Comparison of ENCODE assay signal across 12 mouse cellular contexts in the genomic region with DNA sequence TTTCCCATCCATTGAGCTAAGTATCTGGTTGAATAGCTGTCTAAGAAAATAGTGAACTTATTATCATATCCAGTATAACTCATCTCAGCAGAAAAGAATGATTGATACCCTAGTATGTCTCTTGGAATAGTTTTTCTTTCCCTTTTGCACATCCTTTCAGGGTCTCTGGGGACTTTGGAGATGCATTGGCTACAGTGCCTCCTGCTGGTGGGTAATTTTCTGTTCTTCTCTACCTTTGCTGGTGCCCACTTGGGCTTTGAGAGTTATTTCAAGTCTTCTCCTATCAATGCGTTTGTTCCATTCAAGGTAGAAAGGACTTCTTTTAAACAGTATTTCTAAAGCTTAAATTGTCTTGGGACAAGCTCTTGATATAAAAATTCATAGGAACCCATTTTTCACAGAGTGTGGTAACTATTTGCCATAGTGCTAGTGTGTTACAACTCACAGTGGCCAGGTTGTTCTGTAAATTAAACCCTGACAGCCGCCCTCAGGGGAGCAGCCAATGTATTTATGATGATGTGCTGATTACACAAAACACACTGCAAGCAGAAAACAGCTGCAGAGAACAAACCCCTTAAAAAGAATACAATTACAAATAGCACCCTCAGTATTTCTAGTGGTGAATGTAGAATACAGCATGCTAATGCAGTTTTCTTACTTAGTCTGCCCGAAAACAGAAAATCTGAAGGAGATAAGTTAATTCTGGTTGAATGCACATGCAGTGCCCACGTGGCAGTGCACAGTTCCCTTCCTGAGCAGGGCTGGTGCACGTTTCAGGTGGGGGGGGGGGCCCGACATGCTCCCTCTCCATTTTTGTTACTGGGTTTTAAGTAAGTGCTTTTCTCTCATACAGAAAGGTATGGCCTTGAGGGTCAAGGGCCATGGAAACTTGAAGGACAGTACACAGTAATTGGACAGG.
A peak's percentile ranks its signal among the peaks of the same experiment; 100 is the strongest.
DNase-seq lines count a peak whose midpoint lies in the region; ATAC-seq and TF ChIP-seq lines count a peak whose summit lies in the region.
"Had no signal": no experiment of that assay in that cellular context is flagged by ENCODE, and none has a peak within 500 bp of the region (broad histone marks: within the 10 kb centered on the region; RNA-seq: fewer than 3 reads in every experiment).

No protein-coding gene starts in this region.

- no peaks in the 10 kb centered on the region; the same call in 1 of the 2 replicates for H3K36me3 ChIP-seq in intestine, postnatal 0 days (ENCODE audit: control insufficient read depth, insufficient read depth)
- no peaks in the 10 kb centered on the region for H3K36me3 ChIP-seq in intestine, embryonic 15.5 days
- no peaks in the 10 kb centered on the region for H3K36me3 ChIP-seq in thymus, adult 2 months (ENCODE audit: control insufficient read depth, insufficient read depth, low read length)
- H3K36me3 ChIP-seq in hindbrain, embryonic 13.5 days: no peaks in the 10 kb centered on the region
- H3K36me3 ChIP-seq: embryonic facial prominence, embryonic 15.5 days had no signal

- H3K9me3 ChIP-seq in intestine, postnatal 0 days (ENCODE audit: control insufficient read depth): no peaks in the 10 kb centered on the region
- no peaks in the 10 kb centered on the region for H3K9me3 ChIP-seq in intestine, embryonic 15.5 days
- H3K9me3 ChIP-seq in hindbrain, embryonic 13.5 days: no peaks in the 10 kb centered on the region
- H3K9me3 ChIP-seq: embryonic facial prominence, embryonic 15.5 days had no signal

- H3K4me3 ChIP-seq in intestine, postnatal 0 days (ENCODE audit: low read depth, low read length): no peak overlapping the region
- H3K4me3 ChIP-seq in intestine, embryonic 15.5 days (replicated peaks): no peak overlapping the region
- H3K4me3 ChIP-seq in thymus, adult 2 months (ENCODE audit: control insufficient read depth, insufficient read depth, low read length): no peak overlapping the region
- no peak overlapping the region for H3K4me3 ChIP-seq in hindbrain, embryonic 13.5 days
- H3K4me3 ChIP-seq: embryonic facial prominence, embryonic 15.5 days had no signal

- peak; percentile 53 for TF ChIP-seq CTCF in intestine, postnatal 0 days (IDR thresholded peaks at IDR 0.05; ENCODE audit: low read depth)
- TF ChIP-seq CTCF in thymus, adult 2 months (IDR thresholded peaks at IDR 0.05; ENCODE audit: borderline replicate concordance, control insufficient read depth, extremely low read depth, insufficient read depth, low read length, poor library complexity): no peak

- H3K4me2 ChIP-seq in intestine, postnatal 0 days (replicated peaks; ENCODE audit: low read depth): no peak overlapping the region
- H3K4me2 ChIP-seq in intestine, embryonic 15.5 days (replicated peaks): no peak overlapping the region
- no peak overlapping the region for H3K4me2 ChIP-seq in hindbrain, embryonic 13.5 days
- H3K4me2 ChIP-seq: embryonic facial prominence, embryonic 15.5 days had no signal

- ATAC-seq in intestine, postnatal 0 days: no peak
- ATAC-seq in intestine, embryonic 15.5 days: no peak
- ATAC-seq in hindbrain, embryonic 13.5 days (ENCODE audit: low FRiP score): no peak
- ATAC-seq: activated CD4-positive, CD25-positive, alpha-beta regulatory T cell, adult 4 months had no signal

- no peaks in the 10 kb centered on the region for H3K27me3 ChIP-seq in intestine, postnatal 0 days (replicated peaks; ENCODE audit: control insufficient read depth, insufficient read depth, low read length)
- H3K27me3 ChIP-seq in intestine, embryonic 15.5 days (replicated peaks): no peaks in the 10 kb centered on the region
- no peaks in the 10 kb centered on the region for H3K27me3 ChIP-seq in thymus, adult 2 months (ENCODE audit: control insufficient read depth, insufficient read depth, low read length)
- 0 out of 2 replicates have a peak, but pooled peaks cover 3% of the 10 kb centered on the region for H3K27me3 ChIP-seq in hindbrain, embryonic 13.5 days
- H3K27me3 ChIP-seq: embryonic facial prominence, embryonic 15.5 days had no signal

- DNase-seq in thymus, adult 2 months: peak; percentile 11
- DNase-seq in thymus, adult 18-20 months: no peak
- DNase-seq in thymus, postnatal 4 days: peak; percentile 47
- no peak for DNase-seq in gastrocnemius, postnatal 10 days
- no peak for DNase-seq in layer of hippocampus, postnatal 10 days (ENCODE audit: low spot score in 2 of 2)
- DNase-seq: kidney, postnatal 14 days; spleen, adult 18-20 months had no signal

- no peak for TF ChIP-seq POLR2A in thymus, adult 2 months (IDR thresholded peaks at IDR 0.05; ENCODE audit: control insufficient read depth, extremely low read depth, insufficient read depth, low read length, poor library complexity)

- H3K4me1 ChIP-seq in intestine, postnatal 0 days (replicated peaks; ENCODE audit: control insufficient read depth, insufficient read depth, low read length): no peaks in the 10 kb centered on the region
- H3K4me1 ChIP-seq in intestine, embryonic 15.5 days (replicated peaks): no peaks in the 10 kb centered on the region
- no peaks in the 10 kb centered on the region for H3K4me1 ChIP-seq in thymus, adult 2 months (replicated peaks; ENCODE audit: control insufficient read depth, insufficient read depth, low read length)
- peaks cover 32% of the 10 kb centered on the region for H3K4me1 ChIP-seq in hindbrain, embryonic 13.5 days (replicated peaks)

- H3K9ac ChIP-seq in intestine, postnatal 0 days (ENCODE audit: low read depth, low read length): no peak overlapping the region
- no peak overlapping the region for H3K9ac ChIP-seq in intestine, embryonic 15.5 days
- no peak overlapping the region for H3K9ac ChIP-seq in hindbrain, embryonic 13.5 days
- H3K9ac ChIP-seq: embryonic facial prominence, embryonic 15.5 days had no signal

- H3K27ac ChIP-seq in intestine, postnatal 0 days (ENCODE audit: low read depth, low read length): no peak overlapping the region
- H3K27ac ChIP-seq in intestine, embryonic 15.5 days: no peak overlapping the region
- no peak overlapping the region for H3K27ac ChIP-seq in thymus, adult 2 months (ENCODE audit: control insufficient read depth, insufficient read depth, low read length)
- H3K27ac ChIP-seq in hindbrain, embryonic 13.5 days: peak overlapping the region; percentile 53
- H3K27ac ChIP-seq: embryonic facial prominence, embryonic 15.5 days had no signal

- 86% methylated on average over 6 of the region's 6 CpGs for WGBS in intestine, postnatal 0 days
- 67% methylated on average over 6 of the region's 6 CpGs for WGBS in intestine, embryonic 15.5 days
- WGBS in thymus, adult 2 months: 83% methylated on average over 6 of the region's 6 CpGs
- WGBS in hindbrain, embryonic 13.5 days: 58% methylated on average over 6 of the region's 6 CpGs

Comparison
In these comparisons a context has a peak if more than half of its experiments do, and no peak if none do; other contexts are left out.
1. DNase-seq: peak in thymus, adult 2 months (single experiment) and thymus, postnatal 4 days (single experiment); none in thymus, adult 18-20 months (0 of 2), gastrocnemius, postnatal 10 days (single experiment) and layer of hippocampus, postnatal 10 days (0 of 2).